Mouse (Mus musculus): ENCODE measurements around the gene Pxn.
"Not testable (repeated sequence)": the region's sequence is repeated elsewhere in the genome, so short reads cannot be mapped to it uniquely, and the experiment has no call there.

Gene Pxn

DNA sequence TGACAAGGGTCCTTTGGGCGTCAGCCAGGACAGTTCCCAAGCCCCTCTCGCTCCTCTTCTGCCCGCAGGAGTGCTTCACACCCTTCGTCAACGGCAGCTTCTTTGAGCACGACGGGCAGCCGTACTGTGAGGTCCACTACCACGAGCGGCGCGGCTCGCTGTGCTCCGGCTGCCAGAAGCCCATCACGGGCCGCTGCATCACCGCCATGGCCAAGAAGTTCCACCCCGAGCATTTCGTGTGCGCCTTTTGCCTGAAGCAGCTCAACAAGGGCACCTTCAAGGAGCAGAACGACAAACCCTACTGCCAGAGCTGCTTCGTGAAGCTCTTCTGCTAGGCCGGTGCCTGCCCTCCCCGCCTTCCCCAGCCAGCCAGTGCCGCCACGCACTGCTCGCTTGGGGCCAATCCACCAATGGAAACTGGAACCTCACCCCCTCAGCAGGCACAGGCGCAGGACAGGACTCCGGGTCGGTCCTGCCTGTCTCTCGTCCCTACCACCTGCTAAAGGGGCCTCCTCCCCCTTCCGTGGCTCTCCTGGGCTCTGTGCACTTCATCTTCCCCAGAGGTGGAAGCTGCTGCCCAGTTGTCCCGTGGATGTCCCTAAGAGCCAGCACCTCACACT lies 47.4 kb downstream of the Pxn start:
- DNase-seq (ENCODE audit: low spot score) = no peak

DNA sequence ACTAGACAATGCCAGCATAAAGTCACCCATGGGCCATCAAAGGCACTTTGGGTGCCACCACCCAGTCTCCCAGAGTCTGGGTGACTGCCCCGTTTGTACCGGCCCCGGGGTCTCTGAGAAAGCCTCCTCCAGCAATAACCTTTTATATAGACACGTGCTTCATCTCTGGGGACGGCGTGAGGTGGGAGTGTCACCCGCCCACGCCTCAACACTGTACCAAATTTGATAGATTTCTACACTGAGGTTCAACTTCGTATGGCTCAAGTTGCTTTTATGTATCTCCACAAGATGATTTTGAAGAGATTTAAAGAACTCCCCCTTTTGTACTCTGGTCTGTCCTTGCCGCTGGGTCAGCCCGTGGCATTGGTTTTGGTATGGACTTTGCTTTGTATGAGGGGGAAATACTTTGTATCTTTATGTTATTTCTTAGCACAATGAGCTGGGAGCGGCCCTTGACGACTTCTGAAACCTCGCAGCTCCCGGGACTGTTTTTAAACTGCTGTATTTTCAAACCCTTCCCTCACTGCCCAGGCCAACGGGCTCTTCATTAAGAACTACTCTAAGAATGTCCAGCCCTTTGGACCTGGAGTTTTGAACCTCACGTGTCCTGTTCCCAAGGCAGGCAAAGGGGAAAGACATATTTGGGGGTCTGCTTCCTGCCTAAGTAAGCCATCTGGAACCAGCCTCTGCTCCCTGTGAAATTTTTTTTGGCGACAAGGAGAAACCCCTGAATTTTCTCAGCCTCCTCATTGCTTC lies 48.2 kb downstream of the Pxn start:
- DNase-seq (ENCODE audit: low spot score) = peak; percentile 71

DNA sequence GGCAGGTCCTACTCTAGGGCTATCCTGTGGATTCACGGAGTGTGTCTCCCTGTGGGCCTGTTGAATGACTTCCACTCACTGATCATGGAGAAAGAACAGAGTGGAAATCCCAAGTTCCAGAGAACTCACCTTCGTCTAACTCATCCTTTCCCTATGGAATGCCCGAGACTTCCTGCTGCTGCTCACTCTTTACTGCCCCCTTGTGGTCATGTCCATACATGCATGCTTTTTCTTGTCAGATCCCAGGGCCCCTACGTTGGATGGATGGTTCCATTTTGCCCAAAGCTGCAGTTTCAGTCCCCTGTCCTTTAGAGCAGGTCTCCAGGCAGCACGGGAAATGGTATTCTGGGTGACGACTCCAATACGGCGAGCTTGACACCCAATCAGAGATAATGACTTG lies 49.7 kb downstream of the Pxn start:
- DNase-seq (ENCODE audit: low spot score) = peak; percentile 72

DNA sequence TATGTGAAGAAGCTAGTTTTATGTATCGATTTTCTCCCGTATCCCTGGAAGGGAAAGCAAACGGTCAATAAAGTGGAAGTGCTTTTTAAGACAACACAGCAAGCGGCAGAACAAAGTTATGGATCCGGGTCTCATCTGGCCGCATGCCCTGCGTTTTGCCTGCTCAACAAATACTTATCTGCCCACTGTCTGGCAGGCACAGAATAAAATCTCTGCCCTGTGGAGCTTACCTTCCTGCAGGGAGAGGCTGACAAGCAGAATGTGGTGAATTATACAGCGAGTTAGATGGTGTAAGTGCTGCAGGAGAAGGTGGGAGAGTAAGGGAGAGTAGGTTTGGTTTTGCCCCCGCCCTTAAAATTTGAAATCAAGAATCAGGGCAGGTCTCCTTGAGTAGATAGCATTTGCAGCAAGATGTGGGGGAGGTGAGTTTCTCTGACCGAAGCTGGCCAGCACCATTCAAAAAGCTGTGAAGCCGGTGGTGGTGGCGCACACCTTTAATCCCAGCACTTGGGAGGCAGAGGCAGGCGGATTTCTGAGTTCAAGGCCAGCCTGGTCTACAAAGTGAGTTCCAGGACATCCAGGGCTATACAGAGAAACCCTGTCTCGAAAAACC lies 51.8 kb downstream of the Pxn start:
- no peak for DNase-seq (ENCODE audit: low spot score)

DNA sequence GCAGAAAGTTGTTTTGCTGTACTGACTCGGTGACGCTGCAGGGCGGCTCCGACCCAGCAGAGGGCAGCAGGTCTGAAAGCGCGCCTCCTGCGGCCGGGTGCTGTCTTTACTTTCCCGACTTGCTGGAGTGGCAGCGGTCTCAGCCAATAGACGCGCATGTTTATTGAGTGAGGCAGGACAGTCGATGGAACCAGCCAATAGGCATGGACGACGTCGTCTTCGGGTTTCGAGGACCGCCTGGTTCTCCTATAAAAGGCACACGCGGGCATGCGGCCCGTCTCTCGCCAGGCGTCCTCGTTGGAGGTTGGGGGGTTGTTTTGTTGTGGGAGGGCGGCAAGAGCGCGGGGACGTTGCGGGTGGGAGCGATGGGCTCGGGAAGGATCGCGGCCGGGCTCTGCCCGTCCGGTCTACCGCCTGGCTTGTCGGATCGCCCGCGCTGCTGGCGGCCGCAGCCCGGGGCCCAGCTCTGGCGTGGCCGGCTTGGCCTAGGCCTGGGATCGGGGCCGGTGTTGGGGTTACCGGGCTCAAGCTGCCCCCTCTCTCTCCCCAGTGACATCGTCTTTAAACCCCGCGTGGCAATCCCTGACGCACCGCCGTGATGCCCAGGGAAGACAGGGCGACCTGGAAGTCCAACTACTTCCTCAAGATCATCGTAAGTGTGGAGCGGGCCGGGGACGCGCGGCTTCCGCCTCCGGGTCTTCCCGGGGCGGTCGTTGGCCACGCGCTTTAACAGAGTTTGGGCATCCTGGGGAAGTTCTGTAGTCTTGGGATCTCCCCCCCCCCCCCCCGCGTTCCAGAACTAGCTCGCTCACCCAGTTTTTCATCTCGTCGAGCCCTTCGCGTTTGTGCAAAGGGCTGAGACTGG lies 53.0 kb downstream of the Pxn start, which contains the start of gene Rplp0:
TSS of gene Rplp0 (plus strand) at position 231 of the 865 bp plus-strand sequence.
- peak; percentile 99 for DNase-seq (ENCODE audit: low spot score)

DNA sequence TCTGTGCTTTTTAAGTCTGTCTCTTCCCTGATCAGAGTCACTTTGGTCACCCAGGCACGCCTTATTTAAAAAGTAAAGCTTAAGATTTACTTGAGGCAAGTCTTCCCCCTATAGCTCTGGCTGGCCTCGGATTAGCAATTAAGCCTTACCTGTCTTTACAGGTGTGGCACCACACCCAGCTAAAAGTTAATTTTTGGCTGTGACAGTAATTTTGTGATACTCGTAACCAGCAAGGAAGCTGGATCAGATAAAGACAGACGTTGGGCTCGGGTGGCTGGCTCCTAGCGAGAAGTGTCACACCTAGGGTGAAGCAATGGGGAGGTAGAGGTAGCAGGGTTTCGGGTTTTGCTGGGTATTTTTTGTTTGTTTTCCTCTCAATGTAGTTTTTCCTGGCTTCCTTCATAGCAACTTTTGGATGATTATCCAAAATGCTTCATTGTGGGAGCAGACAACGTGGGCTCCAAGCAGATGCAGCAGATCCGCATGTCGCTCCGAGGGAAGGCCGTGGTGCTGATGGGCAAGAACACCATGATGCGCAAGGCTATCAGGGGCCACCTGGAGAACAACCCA lies 53.9 kb downstream of the Pxn start:
- DNase-seq (ENCODE audit: low spot score) = no peak

DNA sequence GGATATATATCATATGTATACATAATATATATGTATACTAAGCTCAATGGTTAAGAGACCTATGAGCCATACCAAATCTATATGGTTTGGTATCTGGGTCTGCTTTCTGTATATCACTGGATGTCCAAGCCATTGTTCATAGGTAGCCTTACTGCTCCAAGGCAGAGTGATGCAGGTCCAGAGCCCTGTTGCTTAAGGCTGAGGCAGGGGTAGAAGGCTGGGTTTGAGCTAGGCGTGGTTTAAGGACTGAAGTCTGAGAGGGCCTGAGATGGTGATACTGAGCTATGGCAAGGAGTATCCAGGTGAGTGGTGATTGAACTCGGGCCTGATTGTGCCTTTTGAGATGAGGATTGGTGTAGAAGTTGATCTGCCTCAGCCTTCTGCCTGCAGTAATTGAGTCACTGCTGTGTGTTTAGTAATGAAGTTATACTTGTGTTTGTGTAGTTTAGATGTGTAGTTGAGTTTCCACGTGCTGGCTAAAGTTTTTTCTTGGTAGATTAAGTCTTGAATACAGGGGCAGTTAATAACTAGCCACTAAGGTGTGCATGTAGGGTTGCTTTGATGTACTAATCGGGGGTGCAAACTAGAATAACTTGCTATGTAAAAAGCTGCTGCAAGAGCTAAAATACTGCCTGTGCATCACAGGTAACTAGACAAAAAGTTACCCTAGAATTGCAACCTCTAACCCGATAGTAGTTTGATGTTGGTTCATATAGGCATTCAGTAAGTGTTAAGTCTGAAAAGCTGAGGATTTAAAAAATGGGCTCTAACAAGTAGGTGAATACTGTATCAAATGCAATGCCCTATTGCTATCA lies 57.5 kb downstream of the Pxn start:
- DNase-seq (ENCODE audit: low spot score) = no peak

DNA sequence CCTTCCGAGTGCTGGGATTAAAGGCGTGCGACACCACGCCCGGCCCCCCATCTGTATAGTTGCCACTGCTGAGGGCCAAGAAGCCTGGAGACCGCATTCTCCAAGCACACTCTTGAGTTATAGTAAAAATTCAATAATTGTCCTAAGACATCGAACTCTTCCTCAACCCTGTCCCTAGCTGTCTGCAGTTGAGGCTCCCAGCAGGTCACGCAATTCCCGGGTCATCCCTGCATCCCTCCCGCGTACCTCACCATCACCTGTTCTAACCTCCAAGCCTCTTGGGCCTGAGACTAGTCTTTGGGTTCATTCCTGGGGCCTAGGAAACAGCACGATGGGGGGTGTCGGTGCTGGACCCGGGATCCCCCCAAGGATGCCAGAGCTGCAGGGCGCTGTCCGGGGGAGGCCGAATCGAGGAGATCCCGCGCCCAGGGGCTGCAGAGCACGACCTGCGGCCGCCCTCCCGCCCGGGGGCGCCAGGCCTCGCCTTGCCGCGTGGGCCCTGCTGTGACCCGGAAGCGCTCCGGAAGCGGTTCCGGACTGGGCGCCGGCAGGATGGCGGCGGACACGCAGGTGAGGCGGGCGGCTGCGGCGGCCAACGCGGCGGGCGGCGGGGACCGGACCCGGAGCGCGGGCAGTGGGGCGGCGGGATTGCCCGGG lies 58.4 kb downstream of the Pxn start, which contains the start of gene Gcn1l1:
TSS of gene Gcn1l1 (plus strand) at position 518 of the 657 bp plus-strand sequence.
- peak; percentile 85 for DNase-seq (ENCODE audit: low spot score)

DNA sequence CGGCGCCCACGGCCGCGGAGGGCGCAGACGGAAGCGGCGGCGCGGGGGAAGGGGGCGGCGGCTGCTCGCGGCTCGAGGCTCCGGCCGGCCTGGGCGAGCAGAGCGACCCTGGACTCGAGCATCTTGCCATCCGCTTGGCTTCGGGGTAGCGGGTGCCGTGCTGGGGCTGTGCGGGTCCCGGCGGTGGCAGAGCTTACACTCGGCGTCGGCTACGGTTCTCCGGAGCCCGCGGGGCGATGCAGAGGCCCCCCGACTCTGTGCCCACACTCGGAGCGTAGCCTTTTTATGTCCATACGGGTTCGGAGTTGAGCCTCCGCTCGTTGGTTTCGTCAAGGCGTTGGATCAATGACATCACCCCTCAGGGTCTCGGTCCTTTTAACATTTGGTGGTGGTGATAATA lies 58.9 kb downstream of the Pxn start:
- DNase-seq (ENCODE audit: low spot score) = no peak

DNA sequence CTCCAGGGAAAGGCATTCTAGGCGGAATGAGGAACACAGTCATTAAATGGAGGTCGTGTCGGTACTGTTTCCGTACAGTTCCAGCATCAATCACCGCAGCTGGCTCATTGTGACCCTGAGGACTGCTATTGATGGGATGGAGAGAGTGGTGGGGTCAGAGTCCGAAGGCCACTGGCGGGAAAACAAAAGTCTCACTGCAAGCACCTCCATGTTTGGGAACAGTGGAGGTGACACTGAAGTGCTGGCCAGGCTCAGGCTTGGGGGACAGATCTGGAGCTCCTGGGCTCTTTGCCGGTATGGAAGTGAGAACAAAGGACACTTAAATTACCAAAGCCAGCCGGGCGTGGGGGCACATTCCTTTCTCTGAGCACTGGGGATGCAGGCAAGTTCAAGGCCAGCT lies 62.2 kb downstream of the Pxn start:
- DNase-seq (ENCODE audit: low spot score) = peak; percentile 75

DNA sequence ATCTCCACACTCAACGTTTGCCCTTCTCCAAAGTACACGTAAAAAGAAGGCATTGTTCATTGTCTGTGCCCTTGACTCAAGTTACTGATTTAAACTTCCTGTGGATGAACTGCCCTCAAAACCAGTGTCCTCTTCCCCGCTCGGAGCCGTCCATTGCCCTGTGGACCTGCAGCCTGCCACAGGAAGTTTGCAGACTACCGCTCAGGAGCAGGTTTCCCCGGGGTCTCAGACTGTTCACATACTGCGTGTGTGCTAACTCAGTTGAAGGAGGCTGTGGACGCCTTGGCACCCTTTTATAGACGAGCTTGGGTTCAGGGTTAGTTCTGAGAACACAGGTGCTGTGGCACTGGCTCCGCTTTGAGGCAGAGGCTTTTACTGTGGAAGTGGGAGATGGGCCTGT lies 62.8 kb downstream of the Pxn start:
- peak; percentile 47 for DNase-seq (ENCODE audit: low spot score)

DNA sequence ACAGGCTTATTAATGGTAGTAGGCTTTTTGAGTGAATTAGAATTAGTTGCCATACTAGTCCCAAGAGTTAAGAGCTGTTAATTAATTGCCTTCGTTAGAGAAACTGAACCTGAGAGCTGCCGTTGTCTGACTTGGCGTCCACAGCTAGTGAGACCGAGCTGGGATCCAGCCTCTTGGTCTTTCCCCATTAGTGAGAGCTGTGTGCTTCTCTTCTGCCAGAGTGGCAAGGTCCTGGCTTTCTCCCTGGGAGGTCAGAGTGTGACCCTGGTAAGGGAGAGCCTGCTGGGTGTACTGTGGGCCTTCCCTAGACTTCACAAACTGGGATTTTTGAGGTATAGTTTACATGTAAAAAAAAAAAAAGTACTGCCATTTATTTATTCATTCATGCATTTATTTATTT lies 63.2 kb downstream of the Pxn start:
- no peak for DNase-seq (ENCODE audit: low spot score)

DNA sequence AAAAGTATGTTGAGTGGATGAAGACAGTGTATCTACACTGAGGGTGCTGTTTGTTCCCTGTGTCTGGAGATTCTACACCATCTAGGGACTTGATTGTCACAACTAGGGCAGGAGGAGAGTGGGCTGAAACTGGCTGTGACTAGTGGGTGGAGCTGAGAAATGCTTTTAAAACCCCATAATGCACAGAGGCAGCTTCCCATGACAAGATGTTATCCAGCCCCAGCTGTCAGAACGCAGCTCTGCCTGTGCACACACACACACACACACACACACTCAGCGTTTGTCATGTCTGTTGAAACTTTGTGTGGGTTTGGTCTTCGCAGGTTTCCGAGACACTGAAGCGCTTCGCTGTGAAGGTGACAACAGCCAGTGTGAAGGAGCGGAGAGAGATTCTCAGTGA lies 64.6 kb downstream of the Pxn start:
- DNase-seq (ENCODE audit: low spot score) = no peak

DNA sequence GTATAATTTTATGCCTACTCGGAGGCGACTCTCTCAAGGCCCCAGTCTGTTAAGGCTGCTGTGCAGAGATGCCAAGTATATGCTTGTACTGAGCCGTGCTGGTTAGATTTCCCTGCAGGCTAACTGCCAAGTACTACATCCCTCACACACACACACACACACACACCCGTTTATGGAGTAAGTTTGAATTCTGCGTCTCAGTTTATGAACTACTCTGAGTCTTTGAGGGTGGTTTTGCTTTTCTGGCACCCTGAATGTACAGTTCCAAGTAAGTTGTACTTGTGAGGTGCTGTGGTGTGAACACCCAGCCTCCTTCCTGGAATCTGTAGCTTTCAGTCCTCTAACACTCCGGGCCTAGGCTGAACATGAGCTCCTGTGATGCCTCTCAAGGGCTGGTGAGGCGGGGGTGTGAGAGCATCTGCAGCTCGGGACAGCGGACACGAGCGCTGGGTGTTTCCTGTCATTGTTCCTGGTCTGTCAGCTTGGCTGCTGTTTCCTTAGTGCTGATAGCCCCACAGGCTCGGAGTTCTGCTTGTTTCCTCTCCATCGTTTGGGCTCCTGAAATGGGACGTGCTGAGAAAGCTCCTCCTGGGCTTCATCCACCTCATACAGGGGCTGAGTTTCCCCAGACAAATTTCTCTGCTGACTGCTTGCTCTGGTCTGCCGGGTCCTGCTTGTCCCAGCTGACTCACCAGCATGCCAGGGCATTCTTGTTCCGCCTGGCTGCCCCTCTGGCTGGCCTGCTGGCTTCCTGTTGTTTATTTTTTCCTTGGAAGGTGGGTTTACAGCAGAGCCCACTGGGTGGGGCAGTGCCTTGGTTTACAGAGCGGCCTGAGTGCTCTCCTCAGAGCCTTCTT lies 66.4 kb downstream of the Pxn start:
- DNase-seq (ENCODE audit: low spot score) = no peak

DNA sequence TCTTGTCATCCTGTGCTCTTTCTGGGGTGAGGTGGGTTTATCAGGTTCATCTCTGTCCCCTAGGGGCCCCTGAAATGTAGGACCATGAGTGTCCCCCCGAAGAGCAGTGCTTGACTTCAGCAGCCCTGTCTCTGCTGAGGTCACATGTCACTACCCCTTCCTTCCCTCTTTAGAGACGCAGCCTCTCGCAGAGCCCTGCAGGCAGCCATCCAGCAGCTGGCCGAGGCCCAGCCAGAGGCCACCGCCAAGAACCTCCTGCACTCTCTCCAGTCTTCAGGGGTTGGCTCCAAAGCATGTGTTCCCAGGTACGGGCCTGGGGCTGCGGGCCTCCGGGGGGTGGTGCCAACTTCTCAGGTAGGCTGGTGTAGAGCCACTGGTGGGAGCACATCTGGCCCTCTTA lies 68.5 kb downstream of the Pxn start:
- DNase-seq (ENCODE audit: low spot score) = no peak

DNA sequence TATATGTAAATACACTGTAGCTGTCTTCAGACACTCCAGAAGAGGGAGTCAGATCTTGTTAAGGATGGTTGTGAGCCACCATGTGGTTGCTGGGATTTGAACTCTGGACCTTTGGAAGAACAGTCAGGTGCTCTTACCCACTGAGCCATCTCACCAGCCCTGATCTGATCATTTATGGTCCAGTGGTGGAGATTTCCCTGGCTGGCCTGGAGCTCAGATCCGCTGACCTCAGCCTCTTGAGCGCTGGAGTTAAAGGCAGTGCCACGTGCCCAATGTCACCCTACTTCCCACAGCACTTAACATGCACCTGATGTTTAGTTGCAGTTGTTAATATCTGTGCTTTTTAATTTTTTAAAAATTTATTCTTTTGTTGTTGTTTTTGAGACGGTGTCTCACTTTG lies 71.2 kb downstream of the Pxn start:
- not testable (repeated sequence) for DNase-seq (ENCODE audit: low spot score)

DNA sequence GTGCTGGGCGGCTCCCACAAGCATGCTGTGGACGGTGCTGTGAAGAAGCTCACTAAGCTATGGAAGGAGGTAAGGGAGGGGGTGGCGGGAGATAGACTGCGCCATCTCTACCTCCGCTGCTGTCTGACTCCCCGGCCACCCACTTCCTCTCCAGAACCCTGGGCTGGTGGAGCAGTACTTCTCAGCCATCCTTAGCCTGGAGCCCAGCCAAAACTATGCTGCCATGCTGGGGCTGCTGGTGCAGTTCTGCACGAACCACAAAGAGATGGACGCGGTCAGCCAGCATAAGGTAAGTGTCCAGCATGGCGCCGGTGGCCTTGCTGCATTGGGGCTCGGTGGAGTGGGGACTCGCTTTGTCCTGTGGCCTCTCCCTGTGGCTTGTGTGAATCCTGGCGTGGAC lies 72.4 kb downstream of the Pxn start:
- DNase-seq (ENCODE audit: low spot score) = no peak

DNA sequence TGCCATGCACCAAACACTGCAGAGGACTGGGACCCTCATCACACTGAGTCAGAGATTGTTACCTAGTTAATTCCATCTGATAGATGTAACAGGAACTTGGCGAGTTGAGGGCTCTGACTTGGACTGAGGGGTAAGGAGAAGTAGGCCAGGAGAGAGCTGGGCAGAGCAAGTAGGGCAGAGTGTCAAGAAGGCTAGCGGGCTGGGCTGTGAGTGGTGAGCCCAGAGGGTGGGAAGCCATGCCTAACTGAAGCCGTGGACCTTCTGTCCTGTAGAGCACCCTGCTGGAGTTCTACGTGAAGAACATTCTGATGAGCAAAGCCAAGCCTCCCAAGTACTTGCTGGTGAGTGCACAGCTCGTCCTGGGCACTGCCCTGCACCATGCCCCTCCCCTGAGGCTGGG lies 72.9 kb downstream of the Pxn start:
- no peak for DNase-seq (ENCODE audit: low spot score)

DNA sequence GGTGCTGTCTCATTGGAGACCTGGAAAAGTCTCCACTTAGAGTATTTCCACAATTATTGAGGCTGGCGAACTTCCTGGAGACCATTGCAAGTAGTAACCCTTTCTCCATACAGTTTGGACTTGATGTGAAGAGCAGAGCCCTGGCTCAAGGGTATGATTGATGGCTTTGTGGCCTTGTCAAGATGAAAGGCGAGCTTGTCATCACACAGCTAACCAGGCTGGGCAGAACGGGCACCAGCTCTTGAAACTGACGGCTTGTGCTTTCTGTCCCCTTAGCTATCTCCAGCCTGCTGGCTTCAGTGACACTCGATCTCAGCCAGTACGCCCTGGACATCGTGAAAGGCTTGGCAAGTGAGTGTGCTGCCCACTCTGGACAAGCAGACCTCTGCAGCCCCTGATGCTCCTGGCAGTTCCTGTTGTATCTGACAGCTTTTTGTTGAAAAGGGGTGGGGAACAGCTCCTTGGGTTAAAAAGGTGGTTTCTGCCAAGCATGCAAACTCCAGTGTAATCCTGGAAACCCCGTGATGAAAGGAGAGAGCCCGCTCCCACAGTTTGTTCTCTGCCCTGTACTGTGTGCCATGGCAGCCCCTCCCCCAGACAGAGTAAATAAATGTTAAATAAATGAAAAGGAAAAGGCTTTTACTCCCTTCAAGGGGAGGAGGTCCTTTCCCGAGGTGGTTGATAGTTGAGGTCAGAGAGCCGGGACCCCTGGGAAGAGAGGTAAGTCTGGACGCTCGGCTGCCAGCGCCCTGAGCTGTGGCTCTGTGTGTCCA lies 73.9 kb downstream of the Pxn start:
- DNase-seq (ENCODE audit: low spot score) = no peak
